Mouse (Mus musculus): ENCODE data around the gene Rccd1.

Gene Rccd1

DNA sequence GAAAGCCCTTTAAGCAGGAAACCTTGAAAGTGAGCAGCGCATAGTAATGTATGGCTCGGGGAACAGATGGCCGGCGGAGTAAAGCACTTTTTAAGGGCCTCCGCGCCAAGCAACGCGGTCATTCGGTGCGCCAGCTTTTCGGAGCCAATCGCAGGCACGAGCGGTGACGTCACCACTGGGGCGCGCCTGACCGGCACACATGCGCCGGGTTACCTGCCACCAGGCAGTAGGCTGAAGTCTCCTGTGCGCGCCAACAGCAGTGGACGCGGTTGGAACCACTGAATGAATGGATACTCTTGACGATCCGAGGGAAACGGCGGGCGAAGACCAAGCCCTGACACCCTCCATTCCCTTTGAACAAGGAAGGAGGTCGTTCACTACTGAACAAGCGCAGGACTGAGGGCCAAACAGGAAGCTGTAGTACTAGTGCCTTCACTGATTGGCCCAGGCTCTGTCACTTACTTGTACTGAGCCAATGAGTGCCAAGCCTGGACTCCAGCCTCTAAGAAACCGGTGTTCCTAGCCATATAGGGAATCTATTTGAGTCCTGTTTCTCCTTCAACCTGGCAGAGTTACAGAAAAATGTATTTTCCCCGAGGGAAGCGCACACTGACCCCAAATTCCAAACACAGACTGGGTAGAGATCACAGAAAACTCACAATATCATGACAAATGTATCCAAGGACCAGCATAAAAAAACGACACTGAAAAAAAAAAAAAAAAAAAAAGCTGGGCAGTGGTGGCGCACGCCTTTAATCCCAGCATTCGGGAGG, at the start of gene Rccd1:
Gene Rccd1 (minus strand): TSS at position 412 of the 773 bp plus-strand sequence.
- peak; percentile 95 for DNase-seq (ENCODE audit: low spot score)

DNA sequence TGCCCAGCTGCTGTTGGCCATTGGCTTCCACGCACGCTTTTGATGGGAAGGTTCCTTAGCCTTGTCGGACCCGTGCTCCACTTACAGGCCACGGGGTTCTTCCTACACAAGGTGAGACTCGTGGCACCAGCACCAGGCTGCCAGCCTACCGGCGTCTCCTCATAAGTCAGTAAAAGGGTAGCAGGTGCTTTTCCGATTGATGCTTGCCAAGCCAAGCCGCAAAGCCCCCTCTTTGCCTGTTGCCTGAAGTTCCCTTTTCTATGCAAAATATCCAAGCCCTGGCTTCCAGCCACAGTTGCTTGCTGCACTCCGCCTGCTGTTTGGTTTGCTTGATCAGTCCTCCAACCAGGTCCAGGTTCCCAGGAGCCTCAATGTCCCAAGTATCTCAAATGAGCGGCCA, 49.6 kb upstream of the Rccd1 start:
- no peak for DNase-seq (ENCODE audit: low spot score)

DNA sequence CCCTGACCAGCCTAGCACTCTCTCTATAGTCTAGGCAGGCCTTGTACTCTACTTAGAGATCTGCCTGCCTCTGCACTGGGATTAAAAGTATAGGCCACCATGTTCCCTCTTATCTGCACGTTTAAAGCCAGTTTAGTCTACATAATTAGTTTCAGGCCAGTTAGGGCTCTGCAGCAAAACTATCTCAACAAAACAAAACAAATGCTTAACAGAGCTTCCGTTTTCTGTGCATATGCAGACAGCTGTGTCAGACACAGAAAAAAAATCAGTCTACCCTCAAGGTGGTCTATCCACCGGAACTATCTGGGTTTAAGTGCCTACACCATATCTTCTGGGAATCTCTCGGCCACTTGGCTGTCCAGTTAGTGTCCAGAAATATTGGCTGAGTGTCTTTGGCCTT, 49.1 kb upstream of the Rccd1 start:
- DNase-seq (ENCODE audit: low spot score), result no peak

DNA sequence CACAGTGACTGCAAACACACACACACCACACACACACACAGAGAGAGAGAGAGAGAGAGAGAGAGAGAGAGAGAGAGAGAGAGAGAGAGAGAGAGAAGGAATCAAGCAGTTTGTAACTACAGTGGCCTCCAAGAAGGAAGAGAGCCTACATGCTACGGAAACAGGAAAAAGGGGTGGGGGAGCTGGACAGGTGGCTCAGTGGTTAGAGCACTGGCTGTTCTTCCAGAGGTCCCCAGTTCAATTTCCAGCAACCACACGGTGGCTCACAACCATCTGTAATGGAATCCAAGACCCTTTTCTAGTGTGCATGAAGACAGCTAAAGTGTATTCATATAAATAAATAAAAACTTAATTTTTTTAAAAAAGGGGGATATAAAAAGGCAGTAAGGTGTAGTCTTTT, 48.4 kb upstream of the Rccd1 start:
- DNase-seq (ENCODE audit: low spot score), result no peak

DNA sequence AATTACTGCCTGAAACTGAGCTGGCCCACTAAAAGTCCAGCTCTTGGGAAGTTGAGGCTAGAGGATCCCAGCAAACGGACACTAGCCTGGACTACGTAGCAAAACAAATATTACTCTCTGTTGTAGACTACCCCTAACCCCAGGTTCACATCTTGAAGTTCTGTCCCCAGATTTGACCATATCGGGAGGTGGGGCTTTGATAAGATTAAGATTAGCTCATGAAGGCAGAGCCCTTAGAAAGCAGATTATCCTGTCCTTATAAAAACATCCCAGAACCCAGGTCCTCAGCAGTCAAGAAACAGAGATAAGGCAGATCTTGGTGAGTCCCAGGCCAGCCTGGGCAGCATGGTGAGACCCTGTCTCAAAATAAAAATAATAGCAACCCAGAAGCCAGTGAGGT, 47.9 kb upstream of the Rccd1 start:
- no peak for DNase-seq (ENCODE audit: low spot score)

DNA sequence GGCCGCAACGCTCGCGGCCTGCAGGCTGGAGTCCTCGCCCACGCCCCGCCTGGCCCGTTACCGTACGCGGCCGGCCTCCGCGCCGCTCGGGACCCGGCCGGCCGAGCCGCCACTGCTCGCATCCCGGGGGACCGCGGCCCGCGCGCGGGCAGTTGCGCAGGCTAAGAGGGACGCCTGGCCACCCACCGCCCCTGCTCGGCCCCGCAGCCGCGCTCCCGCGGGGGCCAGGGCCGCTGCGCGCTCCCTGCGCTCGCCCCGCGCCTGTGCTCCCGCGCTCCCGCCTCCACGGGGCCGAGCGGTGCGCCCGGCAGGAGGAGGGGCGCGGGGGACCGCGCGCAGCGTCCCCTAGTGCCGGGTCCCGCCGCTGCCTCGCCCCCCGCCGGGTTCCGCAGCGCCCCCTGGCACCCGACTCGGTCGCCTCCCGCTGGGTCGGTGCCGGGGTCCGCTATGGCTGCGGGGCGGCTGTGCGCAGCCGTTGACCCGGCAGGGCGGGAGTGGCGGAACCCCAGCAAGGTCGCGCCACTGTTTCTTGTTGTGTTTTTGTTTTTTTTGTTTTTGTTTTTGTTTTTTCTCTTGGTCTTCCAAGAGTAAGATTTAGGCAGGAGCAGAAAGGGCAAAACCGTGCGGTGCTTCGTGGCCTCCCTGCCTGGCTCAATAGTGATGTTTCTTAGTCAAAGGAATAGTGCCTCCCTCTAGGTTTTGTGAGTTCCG, 46.9 kb upstream of the Rccd1 start, which contains the start of gene Man2a2:
Gene Man2a2 (minus strand): TSS at position 335 of the 711 bp plus-strand sequence.
- DNase-seq (ENCODE audit: low spot score), result peak; percentile 79

DNA sequence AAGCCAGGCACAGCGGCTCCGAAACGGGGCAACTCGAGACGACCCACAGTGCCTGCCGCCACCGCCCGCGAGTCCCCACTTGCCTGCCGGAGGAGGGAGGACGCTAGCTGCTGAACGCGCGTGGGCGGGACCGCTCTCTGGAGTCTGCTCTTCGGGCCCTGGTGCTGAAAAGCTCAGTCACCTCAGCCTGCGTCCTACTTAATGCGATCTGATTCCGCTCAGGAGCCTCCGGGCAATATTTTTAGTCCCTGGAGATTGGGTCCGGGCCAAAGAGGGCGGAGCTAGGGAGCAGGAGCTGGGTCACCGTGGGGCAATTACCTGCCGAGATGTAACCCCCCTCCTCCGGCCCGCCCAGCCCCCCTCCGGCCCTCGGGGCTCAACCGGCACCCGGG, 46.4 kb upstream of the Rccd1 start:
- DNase-seq (ENCODE audit: low spot score), result peak; percentile 64

DNA sequence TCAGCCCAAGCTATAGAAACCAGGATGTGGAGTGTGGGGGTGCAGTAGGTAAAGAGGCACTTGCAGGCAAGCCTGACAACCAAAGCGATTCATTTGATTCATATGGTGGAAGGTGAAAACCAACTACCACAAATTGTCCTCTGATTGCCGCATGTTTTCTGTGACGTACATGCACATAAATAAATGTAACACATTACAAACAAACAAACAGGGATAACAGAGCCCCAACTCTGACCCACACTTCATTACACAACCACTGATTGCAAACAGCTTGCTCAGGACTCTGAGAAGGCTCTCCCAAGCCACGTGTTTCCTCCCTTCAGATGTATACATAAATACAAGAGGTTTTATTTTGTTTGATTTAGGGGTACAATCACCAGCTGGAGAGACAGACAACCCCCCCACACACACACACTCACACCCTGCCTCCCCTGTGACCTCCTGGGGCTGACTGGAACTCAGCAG, 45.7 kb upstream of the Rccd1 start:
- DNase-seq (ENCODE audit: low spot score), result no peak

DNA sequence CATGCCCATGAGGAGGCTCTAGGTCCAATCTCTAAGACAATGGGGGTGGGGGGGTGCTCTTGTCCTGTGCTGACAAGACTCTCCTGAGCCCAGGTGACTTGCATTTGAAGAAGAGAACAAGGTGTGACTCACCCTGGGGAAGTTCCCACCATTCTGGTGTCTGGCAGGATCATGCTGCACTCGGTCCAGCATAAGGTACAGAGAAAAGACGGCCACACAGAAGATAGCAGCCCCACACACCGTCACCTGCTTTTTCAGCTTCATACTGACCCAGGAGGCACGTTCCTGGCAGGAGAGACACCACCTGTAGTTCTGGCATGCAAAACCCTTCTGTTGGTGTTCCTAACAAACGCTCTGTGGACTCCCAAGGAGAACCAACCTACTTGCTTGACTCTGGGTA, 45.2 kb upstream of the Rccd1 start:
- DNase-seq (ENCODE audit: low spot score), result no peak

DNA sequence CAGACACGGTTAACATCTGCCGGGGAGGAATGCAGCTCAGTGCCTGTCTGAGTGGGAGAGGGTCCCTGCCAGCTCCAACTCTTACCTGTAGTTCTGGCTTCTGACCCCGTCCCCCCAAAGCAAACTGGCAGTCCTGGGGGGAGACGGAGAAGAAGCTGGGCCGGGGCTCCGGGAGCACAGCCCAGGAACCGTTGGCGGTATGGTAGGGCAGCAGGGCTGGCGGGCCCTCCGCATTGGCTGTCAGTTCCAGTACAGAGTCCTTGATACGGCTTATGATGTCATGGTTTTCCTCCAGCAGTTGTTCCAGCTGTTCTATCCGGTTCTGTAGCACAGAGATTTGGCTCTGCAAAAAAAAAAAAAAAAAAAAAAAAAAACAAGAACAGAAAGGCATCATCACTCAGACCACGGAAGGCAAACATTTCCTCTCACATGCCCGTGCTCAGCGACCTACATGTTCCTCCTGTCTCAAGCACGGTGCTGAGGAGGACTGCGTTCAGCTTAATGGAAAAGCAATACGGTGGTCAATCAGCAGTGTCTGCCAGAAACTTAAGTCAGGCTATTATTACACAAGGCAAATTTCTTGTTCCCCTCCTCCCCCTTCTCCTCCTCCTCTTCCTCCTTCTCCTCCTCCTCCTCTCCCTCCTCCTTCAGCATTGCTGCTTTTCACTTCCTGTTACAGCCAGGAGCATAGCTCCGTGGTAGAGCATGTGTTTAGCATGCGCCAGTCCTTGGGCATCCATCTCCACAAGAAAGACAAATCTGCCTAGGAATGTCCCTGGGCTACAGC, 44.6 kb upstream of the Rccd1 start:
- no peak for DNase-seq (ENCODE audit: low spot score)

DNA sequence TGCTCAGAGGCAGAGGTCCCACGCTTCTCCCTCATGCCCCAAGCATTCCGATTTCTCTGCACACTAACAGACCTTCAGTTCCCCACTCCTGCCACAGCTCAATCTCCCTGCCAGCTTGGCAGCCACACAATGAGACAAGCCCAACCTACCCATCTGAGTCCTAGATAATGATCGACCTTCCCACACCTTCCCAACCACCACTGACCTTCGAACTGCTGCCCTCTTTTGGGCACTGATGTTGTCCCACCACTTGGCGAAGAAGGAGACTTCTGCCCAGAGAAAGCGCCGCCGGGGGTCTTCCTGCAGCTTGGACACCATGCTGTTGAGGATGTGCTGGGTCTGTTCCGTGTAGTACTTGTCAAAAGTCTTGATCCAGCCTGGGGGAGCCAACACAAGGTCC, 43.8 kb upstream of the Rccd1 start:
- no peak for DNase-seq (ENCODE audit: low spot score)

DNA sequence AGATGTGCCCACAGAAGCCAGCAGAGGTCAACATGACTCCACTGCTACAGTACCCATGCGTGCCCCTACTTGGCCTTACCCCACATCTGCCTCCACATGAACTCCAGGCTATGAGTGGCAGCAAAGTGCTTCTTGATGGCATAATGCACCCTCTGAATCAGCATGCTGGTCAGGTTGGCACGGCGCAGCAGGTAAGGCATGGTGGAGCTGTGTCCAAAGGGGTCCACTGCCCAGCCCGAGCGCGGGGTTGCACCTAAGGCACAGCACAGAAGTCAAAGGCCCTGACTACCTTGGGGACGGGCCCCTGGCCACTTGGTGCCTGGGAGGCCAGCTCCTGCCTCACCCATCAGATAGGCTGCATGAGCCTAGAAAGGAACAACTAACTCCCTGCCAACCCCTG, 43.0 kb upstream of the Rccd1 start:
- no peak for DNase-seq (ENCODE audit: low spot score)

DNA sequence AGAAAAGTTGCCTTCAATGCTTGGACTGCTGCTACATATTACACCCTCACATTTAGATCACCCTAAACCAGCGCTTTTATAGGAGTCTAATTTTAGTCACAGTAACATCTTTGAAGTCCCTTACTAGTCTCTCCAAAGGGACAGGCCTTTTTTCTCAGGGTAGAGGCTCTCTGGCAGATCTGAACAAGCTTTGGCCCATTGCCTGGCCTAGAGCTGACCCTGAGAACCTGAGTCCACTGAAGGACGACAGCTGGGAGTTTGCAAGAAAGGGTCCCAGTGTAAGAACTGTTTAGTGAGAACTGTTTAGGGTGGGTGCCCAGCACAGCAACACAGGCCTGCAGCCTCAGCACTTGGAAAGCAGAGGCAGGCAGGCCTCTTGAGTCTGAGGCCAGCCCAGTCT, 41.5 kb upstream of the Rccd1 start:
- no peak for DNase-seq (ENCODE audit: low spot score)

DNA sequence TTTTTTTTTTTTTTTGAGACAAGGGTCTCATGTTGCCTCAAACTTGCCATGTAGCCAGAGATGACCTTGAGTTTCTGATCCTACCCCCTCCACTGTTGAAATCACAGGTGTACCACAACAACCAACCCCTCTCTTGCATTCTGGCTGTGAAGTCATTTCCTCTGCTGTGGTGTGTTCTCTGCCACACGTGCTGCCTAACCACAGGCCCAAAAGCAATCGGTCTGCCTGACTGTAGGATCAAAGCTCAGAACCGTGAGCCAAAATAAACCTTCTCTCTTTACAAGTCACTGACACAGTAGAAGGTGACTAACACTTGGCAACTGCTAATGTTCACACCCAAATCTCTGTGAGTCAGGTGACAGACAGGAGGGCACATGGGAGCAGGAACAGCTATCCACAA, 36.2 kb upstream of the Rccd1 start:
- no peak for DNase-seq (ENCODE audit: low spot score)

DNA sequence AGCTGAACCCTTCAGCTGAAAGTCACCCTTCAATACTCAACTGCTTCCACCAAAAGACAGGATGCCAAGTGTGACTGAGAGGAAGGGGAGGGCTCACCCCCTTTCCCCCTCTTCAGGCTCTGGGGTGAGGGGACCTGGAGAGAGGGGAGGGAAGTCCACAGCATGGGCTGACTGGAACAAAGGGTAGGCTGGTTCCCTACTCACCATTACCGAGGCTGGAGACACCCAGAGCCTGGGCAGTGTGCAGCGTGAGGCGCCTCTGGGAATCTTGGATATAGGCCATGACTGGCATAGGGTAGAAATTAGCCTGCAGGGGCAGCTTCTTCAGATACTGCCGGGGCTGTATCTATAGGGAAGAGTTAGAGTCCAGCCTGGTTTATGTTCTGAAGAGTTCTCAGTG, 33.8 kb upstream of the Rccd1 start:
- no peak for DNase-seq (ENCODE audit: low spot score)

DNA sequence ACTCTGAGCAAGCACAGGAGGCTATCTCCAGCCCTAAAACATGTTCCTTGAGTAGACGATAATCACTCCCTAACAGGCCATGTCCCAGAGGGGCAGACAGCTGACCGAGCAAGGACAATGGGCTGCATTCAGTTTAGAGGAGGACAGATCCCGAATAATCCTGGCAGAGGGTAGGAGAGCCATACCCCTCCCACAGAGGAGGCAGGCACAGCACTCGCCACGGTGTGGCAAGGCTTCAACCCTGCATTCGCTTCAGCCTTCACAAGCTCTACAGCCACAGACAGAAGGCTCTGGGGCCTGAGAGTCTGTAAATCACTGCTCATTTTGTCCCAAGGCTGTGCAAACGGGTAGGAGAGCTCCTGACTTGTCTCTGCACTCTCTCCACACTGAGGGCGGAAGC, 32.9 kb upstream of the Rccd1 start:
- no peak for DNase-seq (ENCODE audit: low spot score)

DNA sequence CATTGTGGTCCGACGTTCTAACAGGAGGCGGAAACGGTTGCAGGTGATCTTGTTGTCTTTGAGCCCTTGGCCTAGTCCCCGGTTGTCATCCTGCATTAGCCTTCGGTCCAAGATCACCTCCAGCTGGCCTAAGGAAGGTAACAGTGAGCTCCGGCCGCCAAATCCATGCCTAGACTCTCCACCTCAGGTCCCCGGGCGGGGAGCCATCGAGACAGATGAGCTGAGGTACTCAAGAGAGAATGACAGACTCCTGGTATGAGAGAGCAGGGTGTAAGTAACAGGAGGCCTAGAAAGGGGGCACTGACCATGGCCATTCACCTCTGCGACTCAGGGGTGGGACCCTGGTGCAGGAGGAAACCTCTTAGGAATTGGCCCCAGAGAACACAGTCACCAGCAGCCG, 32.1 kb upstream of the Rccd1 start:
- no peak for DNase-seq (ENCODE audit: low spot score)

DNA sequence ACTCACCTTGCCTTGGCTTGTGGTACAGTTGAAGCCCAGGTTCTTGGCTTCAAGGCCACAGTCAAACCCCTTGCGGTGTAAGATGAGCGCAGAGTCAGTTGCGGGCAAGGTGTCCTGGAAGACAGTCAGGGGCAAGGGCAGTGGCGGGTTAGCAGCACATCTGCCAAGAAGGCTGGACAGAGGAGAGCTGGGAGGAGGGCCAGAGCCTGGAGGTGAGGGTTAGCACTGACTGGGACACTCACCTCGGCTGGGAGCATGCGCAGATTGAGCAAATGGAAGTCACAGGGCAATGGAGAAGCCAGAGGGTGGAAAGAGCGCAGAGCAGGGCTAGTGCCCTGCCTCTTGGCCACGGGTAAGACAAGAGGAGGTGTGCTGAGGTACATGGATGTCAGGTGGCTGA, 28.7 kb upstream of the Rccd1 start:
- DNase-seq (ENCODE audit: low spot score), result no peak

DNA sequence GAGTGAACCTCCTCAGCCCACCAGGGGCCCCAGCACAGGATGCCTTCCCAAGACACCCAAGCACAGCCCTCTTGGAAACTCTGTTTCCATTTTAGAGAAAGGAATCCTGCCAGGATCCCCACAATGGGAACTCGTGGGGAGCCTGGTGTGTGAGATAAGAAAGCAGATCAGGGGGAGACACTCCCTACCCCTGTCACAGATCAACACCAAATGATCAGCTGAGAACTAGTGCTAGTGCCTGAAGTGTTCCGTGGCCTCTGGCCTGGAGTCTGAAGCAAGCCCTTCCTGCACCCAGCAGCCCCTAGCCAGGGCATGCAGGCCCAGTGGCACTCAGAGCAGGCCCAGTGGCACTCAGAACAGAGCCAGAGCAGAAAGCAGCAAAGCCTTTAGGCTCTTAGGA, 26.6 kb upstream of the Rccd1 start:
- no peak for DNase-seq (ENCODE audit: low spot score)

DNA sequence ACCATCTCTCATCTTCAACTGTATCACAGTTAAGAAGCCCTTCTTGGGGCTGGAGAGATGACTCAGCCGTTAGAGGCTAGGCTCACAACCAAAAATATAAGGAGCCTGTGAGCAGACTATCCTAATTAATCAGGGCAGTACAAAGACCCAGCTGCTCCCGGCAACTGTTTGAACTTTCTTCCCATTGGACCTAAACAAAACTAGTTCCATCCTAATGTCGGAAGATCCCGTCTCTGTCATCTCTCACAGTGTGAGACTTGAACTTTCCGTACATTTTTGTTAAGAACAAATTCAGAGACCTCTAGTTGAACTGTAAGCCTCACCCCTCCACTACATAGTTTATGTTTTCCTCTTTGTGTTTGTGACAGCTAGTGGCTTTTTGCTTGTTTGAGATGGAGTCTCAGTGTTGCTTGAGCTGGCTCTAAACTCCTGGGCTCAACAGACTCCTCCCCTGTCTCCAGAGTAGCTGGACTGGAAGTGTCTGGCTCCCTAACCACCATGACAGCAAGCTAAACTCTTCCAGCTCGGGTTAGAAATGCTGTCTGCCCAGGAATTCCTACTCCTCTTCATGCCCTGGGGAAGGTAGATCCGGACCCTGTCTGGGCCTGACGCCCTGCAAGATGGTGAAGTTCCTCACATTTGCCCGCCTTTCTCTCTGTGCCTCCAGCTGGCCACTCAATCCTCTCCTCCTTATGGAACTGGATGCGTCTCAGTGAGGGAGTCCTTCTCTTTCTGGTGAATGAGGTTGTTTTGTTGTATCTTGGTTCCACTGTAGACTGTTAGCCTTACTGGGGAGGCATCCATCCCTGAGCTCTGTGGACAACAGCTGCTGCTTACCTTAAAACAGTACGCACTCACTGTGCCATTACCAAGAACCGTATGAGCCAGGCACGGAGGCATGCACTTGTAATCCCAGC, 23.7 kb upstream of the Rccd1 start:
- no peak for DNase-seq (ENCODE audit: low spot score)

DNA sequence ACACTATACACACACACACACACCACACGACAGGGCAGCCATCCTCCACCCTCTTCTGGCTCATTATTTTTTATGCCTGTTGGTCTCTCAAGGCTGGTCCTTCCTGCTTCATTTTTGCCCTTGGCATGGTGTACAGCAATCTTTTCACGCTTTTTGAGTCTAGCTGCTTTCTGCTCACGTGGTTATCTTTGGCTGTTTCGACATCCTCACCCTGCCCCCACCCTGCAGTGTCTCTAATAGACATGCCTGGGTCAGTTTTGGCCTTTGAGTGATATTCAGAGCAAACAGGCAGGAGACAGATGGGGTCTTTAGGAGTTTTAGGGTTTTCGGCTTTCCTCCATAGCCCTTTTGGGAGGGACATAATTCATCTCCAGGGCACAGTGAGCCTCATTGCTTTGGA, 22.6 kb upstream of the Rccd1 start:
- no peak for DNase-seq (ENCODE audit: low spot score)

DNA sequence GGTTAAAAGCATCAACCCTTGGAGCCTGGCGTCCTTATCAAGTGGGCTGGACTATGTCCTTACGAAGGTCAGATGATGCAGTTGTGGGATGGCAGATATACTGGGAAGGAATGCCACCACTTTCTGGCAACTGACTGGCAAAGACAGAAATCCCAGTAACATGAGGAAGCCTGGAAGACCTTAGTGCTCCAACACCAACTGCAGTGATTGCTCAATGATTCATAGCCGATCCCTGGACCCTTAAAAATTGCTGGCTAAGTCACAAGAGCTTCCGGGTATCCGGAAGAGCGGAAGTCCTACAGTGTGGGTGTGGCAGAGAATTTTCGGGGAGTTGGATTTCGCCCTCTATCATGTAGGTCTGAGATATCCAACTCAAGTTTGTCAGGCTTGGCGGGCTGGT, 21.9 kb upstream of the Rccd1 start:
- DNase-seq (ENCODE audit: low spot score), result no peak
